Mouse (Mus musculus) liver (tissue): ENCODE measurements around the gene Pilrb2.
"Not testable (repeated sequence)": the region's sequence is repeated elsewhere in the genome, so short reads cannot be mapped to it uniquely, and the experiment has no call there.

Source experiments
- DNase-seq: peaks from one replicate; pipeline ENCODE4 v3.0.0-alpha.2; 2020; ENCODE audit warnings: mixed read lengths

The Pilrb2 gene

GRCm38 (mm10) chr5:137871644-137872380 lies at the start of gene Pilrb2:
Gene Pilrb2, minus strand, starts transcription at chr5:137871815.
- not testable (repeated sequence) for DNase-seq

- no peak for DNase-seq
Observed at GRCm38 (mm10) chr5:137915550-137915949, 43.9 kb upstream of the Pilrb2 start.

- DNase-seq, result no peak
Observed at GRCm38 (mm10) chr5:137914508-137914907, 42.9 kb upstream of the Pilrb2 start.

GRCm38 (mm10) chr5:137909564-137910262 lies 38.1 kb upstream of the Pilrb2 start:
- DNase-seq, result no peak

- no peak for DNase-seq
Observed at GRCm38 (mm10) chr5:137897812-137898211, 26.2 kb upstream of the Pilrb2 start.

- no peak for DNase-seq
Observed at GRCm38 (mm10) chr5:137892954-137893353, 21.3 kb upstream of the Pilrb2 start.

GRCm38 (mm10) chr5:137887666-137888065 lies 16.1 kb upstream of the Pilrb2 start:
- DNase-seq, result no peak

GRCm38 (mm10) chr5:137885894-137886293 lies 14.3 kb upstream of the Pilrb2 start:
- DNase-seq, result peak; percentile 54

GRCm38 (mm10) chr5:137883345-137883744 lies 11.7 kb upstream of the Pilrb2 start:
- DNase-seq, result no peak

- DNase-seq, result no peak
Observed at GRCm38 (mm10) chr5:137882922-137883321, 11.3 kb upstream of the Pilrb2 start.

GRCm38 (mm10) chr5:137877860-137878259 lies 6.2 kb upstream of the Pilrb2 start:
- peak; percentile 28 for DNase-seq

- DNase-seq, result no peak
Observed at GRCm38 (mm10) chr5:137875054-137875453, 3.4 kb upstream of the Pilrb2 start.

GRCm38 (mm10) chr5:137872381-137872702 lies 727 bp upstream of the Pilrb2 start:
- not testable (repeated sequence) for DNase-seq

- not testable (repeated sequence) for DNase-seq
Observed at GRCm38 (mm10) chr5:137868600-137868999, 3.0 kb downstream of the Pilrb2 start.

GRCm38 (mm10) chr5:137864008-137864407 lies 7.6 kb downstream of the Pilrb2 start:
- not testable (repeated sequence) for DNase-seq

GRCm38 (mm10) chr5:137857960-137858710 lies 13.5 kb downstream of the Pilrb2 start, which contains the start of gene Pilrb1:
Gene Pilrb1, minus strand, starts transcription at chr5:137858106.
- DNase-seq, result not testable (repeated sequence)

- not testable (repeated sequence) for DNase-seq
Observed at GRCm38 (mm10) chr5:137856870-137857269, 14.7 kb downstream of the Pilrb2 start.

GRCm38 (mm10) chr5:137854907-137855306 lies 16.7 kb downstream of the Pilrb2 start:
- not testable (repeated sequence) for DNase-seq

GRCm38 (mm10) chr5:137850313-137850712 lies 21.3 kb downstream of the Pilrb2 start:
- DNase-seq, result not testable (repeated sequence)

- DNase-seq, result not testable (repeated sequence)
Observed at GRCm38 (mm10) chr5:137837110-137837509, 34.5 kb downstream of the Pilrb2 start.

GRCm38 (mm10) chr5:137836611-137837010 lies 35.0 kb downstream of the Pilrb2 start:
- no peak for DNase-seq

- not testable (repeated sequence) for DNase-seq
Observed at GRCm38 (mm10) chr5:137835966-137836520, 35.6 kb downstream of the Pilrb2 start, which contains the start of gene Pilra. Gene Pilra, minus strand, starts transcription at chr5:137836281.

GRCm38 (mm10) chr5:137833500-137833899 lies 38.1 kb downstream of the Pilrb2 start:
- DNase-seq, result no peak
